Mouse (Mus musculus) CH12.LX (cell line): Measurements from ENCODE around the gene Wdfy3.

Experiments
- CHD2 ChIP-seq: IDR thresholded peaks from 2 replicates; pipeline ENCODE4 v1.6.1; 2011; ENCODE audit warnings: low read length, improper control_type of control experiment
- CTCF ChIP-seq, 2 experiments: IDR thresholded peaks in 1 of 2; conservative IDR thresholded peaks in 1 of 2; 2 replicates each; pipeline ENCODE4 v1.5.1; 2011 to 2012; ENCODE audit warnings: low read depth in 2 of 2, low read length in 2 of 2, improper control_type of control experiment in 1 of 2, inconsistent platforms in 1 of 2, mild to moderate bottlenecking in 1 of 2, moderate library complexity in 1 of 2
- EP300 ChIP-seq: IDR thresholded peaks from 2 replicates; pipeline ENCODE4 v1.6.1; 2011; ENCODE audit warnings: low read length, improper control_type of control experiment
- HCFC1 ChIP-seq: IDR thresholded peaks from 2 replicates; pipeline ENCODE4 v1.6.1; 2012; ENCODE audit warnings: low read depth, mild to moderate bottlenecking, inconsistent platforms, low read length, improper control_type of control experiment
- JUN ChIP-seq: IDR thresholded peaks from 2 replicates; pipeline ENCODE4 v1.6.1; 2011; ENCODE audit warnings: low read depth, mild to moderate bottlenecking, low read length, improper control_type of control experiment, moderate library complexity; ENCODE audit not compliant: insufficient read depth
- JUND ChIP-seq: conservative IDR thresholded peaks from 2 replicates; pipeline ENCODE4 v1.6.1; 2011; ENCODE audit warnings: low read depth, low read length, improper control_type of control experiment
- MXI1 ChIP-seq: IDR thresholded peaks from 2 replicates; pipeline ENCODE4 v1.6.1; 2011; ENCODE audit warnings: mild to moderate bottlenecking, low read depth, low read length, improper control_type of control experiment
- NRF1 ChIP-seq: IDR thresholded peaks from 2 replicates; pipeline ENCODE4 v1.6.1; 2014; ENCODE audit warnings: low read depth, mild to moderate bottlenecking, inconsistent platforms, low read length, improper control_type of control experiment, moderate library complexity
- POLR2A ChIP-seq: IDR thresholded peaks from 2 replicates; pipeline ENCODE4 v1.6.1; 2011; ENCODE audit warnings: low read depth, mild to moderate bottlenecking, improper control_type of control experiment, low read length
- SMC3 ChIP-seq: IDR thresholded peaks from 2 replicates; pipeline ENCODE4 v1.6.1; 2011; ENCODE audit warnings: low read depth, low read length, improper control_type of control experiment
- TBP ChIP-seq: conservative IDR thresholded peaks from 2 replicates; pipeline ENCODE4 v1.6.1; 2011; ENCODE audit warnings: low read depth, low read length, improper control_type of control experiment
- UBTF ChIP-seq: IDR thresholded peaks from 2 replicates; pipeline ENCODE4 v1.6.1; 2012; ENCODE audit warnings: low read depth, mild to moderate bottlenecking, inconsistent platforms, low read length, improper control_type of control experiment, moderate library complexity

GRCm38 (mm10) chr5:102069051-102069766, 512 bp downstream of the Wdfy3 start:
- no peak for TF ChIP-seq CHD2
- TF ChIP-seq MXI1, result no peak
- TF ChIP-seq CTCF (conservative IDR thresholded peaks at IDR 0.05 in 1 of 2, IDR thresholded peaks at IDR 0.05 in 1 of 2; ENCODE audit: low read depth in 2 of 2, low read length in 2 of 2), result no peak
- TF ChIP-seq JUN, result no peak
- no peak for TF ChIP-seq POLR2A
- TF ChIP-seq TBP, result no peak
- TF ChIP-seq EP300, result no peak
- no peak for TF ChIP-seq NRF1
- no peak for TF ChIP-seq SMC3
- no peak for TF ChIP-seq JUND
- TF ChIP-seq UBTF, result no peak
- TF ChIP-seq HCFC1, result no peak
